In genomic region chrX:12157331-12157930, GRCm38 (mm10) we compare ENCODE assay signal across 8 mouse cellular contexts. TPM values are rescaled to one million over a fixed set of nuclear protein-coding genes. Genes with fewer than 3 reads are reported as not detected.
DNase-seq lines count a peak whose midpoint lies in the region; ATAC-seq and TF ChIP-seq lines count a peak whose summit lies in the region.

No protein-coding gene starts in this region.

- in situ Hi-C loops in CH12.LX (cut with MboI; ENCODE audit: low pct_ligation_motif_present, low pct_unique_long_range_greater_than_20kb, low sequenced_read_pairs) = no loop called here

- TF ChIP-seq EP300 in CH12.LX (IDR thresholded peaks at IDR 0.05; ENCODE audit: low read length) = no peak

- peak overlapping the region; percentile 63; the same call in 1 of the 2 replicates for H3K4me2 ChIP-seq in CH12.LX (ENCODE audit: insufficient read depth, low read depth, poor library complexity, severe bottlenecking)
- H3K4me2 ChIP-seq in forebrain, embryonic 15.5 days (replicated peaks) = peak overlapping the region; percentile 56; the same call in 1 of the 2 replicates
- peak overlapping the region; percentile 61 for H3K4me2 ChIP-seq in limb, embryonic 14.5 days (replicated peaks; ENCODE audit: low read depth, low read length, severe bottlenecking)
- H3K4me2 ChIP-seq in midbrain, embryonic 16.5 days (ENCODE audit: low read length) = peak overlapping the region; percentile 63; the same call in 1 of the 2 replicates

- H3K9me3 ChIP-seq in CH12.LX (replicated peaks; ENCODE audit: low read length) = peaks cover 4% of the 10 kb centered on the region
- H3K9me3 ChIP-seq in forebrain, embryonic 15.5 days = no peaks in the 10 kb centered on the region
- H3K9me3 ChIP-seq in hindbrain, embryonic 10.5 days = no peaks in the 10 kb centered on the region
- no peaks in the 10 kb centered on the region for H3K9me3 ChIP-seq in limb, embryonic 14.5 days (ENCODE audit: control insufficient read depth, low read length)
- H3K9me3 ChIP-seq in midbrain, embryonic 16.5 days (replicated peaks; ENCODE audit: control insufficient read depth, low read length, poor library complexity, severe bottlenecking) = no peaks in the 10 kb centered on the region

- peak overlapping the region in 1 of 3 experiments; percentile 75 for H3K4me3 ChIP-seq in CH12.LX (replicated peaks in 1 of 3; ENCODE audit: low read depth in 2 of 3, low read length in 2 of 3, poor library complexity in 1 of 3)
- no peak overlapping the region for H3K4me3 ChIP-seq in forebrain, embryonic 15.5 days
- peak overlapping the region; percentile 58 for H3K4me3 ChIP-seq in hindbrain, embryonic 10.5 days
- peak overlapping the region; percentile 47 for H3K4me3 ChIP-seq in limb, embryonic 14.5 days (replicated peaks; ENCODE audit: low read length)
- no peak overlapping the region for H3K4me3 ChIP-seq in midbrain, embryonic 16.5 days (ENCODE audit: low read depth, low read length)

- TF ChIP-seq CTCF in CH12.LX (conservative IDR thresholded peaks at IDR 0.05 in 1 of 2, IDR thresholded peaks at IDR 0.05 in 1 of 2; ENCODE audit: low read depth in 2 of 2, low read length in 2 of 2) = peak in 1 of 2 experiments; percentile 12; a peak in 1 of 4 replicates

- no peaks in the 10 kb centered on the region for H3K27me3 ChIP-seq in CH12.LX (replicated peaks)
- H3K27me3 ChIP-seq in forebrain, embryonic 15.5 days = peaks cover 26% of the 10 kb centered on the region
- H3K27me3 ChIP-seq in hindbrain, embryonic 10.5 days (ENCODE audit: insufficient read depth, poor library complexity, severe bottlenecking) = peaks cover 85% of the 10 kb centered on the region
- H3K27me3 ChIP-seq in limb, embryonic 14.5 days (ENCODE audit: control insufficient read depth, insufficient read depth, low read length) = peaks cover 26% of the 10 kb centered on the region
- H3K27me3 ChIP-seq in midbrain, embryonic 16.5 days (ENCODE audit: control insufficient read depth, insufficient read depth, low read depth, low read length) = peaks cover 34% of the 10 kb centered on the region

- no peaks in the 10 kb centered on the region for H3K79me2 ChIP-seq in CH12.LX (replicated peaks; ENCODE audit: control insufficient read depth, extremely low read depth, insufficient read depth, poor library complexity, severe bottlenecking)

- peak overlapping the region; percentile 90; the same call in 1 of the 2 replicates for H3K9ac ChIP-seq in CH12.LX (ENCODE audit: insufficient read depth, low read depth)
- no peak overlapping the region for H3K9ac ChIP-seq in forebrain, embryonic 15.5 days (replicated peaks)
- no peak overlapping the region for H3K9ac ChIP-seq in limb, embryonic 14.5 days (ENCODE audit: low read depth, low read length, severe bottlenecking)
- H3K9ac ChIP-seq in midbrain, embryonic 16.5 days (ENCODE audit: low read depth, low read length) = no peak overlapping the region

- no peak for TF ChIP-seq POLR2A in CH12.LX (IDR thresholded peaks at IDR 0.05; ENCODE audit: low read depth, low read length)
- no peak for TF ChIP-seq POLR2A in limb, embryonic 14.5 days (IDR thresholded peaks at IDR 0.05; ENCODE audit: borderline replicate concordance, extremely low read depth, insufficient read depth, insufficient read length)

- H3K27ac ChIP-seq in CH12.LX (ENCODE audit: insufficient read depth, low read depth) = peak overlapping the region; percentile 27; the same call in 1 of the 2 replicates
- no peak overlapping the region for H3K27ac ChIP-seq in forebrain, embryonic 15.5 days (replicated peaks)
- H3K27ac ChIP-seq in hindbrain, embryonic 10.5 days = 0 out of 2 replicates have a peak overlapping the region, but pooled peaks have one; percentile 40
- H3K27ac ChIP-seq in limb, embryonic 14.5 days (replicated peaks; ENCODE audit: low read depth, low read length) = no peak overlapping the region
- H3K27ac ChIP-seq in midbrain, embryonic 16.5 days (ENCODE audit: low read length) = no peak overlapping the region

- dilution Hi-C loops in CH12.LX (cut with MboI; ENCODE audit: extremely low pct_ligation_motif_present, extremely low pct_unique_long_range_greater_than_20kb, low sequenced_read_pairs) = no loop called here

- DNase-seq in CH12.LX (ENCODE audit: extremely low read depth) (no peak), R1 (ENCODE audit: low read depth, low spot score) (peak; percentile 59), adipocyte (ENCODE audit: low spot score) (no peak)
- DNase-seq in hindbrain, embryonic 10.5 days (ENCODE audit: low spot score) = peak; percentile 63
- peak; percentile 24 for DNase-seq in limb, embryonic 14.5 days (ENCODE audit: low spot score)
- DNase-seq in cerebellum, adult 11 months = no peak

- H3K4me1 ChIP-seq in CH12.LX (ENCODE audit: control insufficient read depth in 1 of 2, insufficient read depth in 2 of 2) = peaks cover 0 to 11% of the 10 kb centered on the region in 2 experiments; a peak in 3 of 4 replicates
- H3K4me1 ChIP-seq in forebrain, embryonic 15.5 days = peaks cover 32% of the 10 kb centered on the region
- peaks cover 61% of the 10 kb centered on the region for H3K4me1 ChIP-seq in hindbrain, embryonic 10.5 days (replicated peaks)
- peaks cover 15% of the 10 kb centered on the region; the same call in 1 of the 2 replicates for H3K4me1 ChIP-seq in limb, embryonic 14.5 days (ENCODE audit: control insufficient read depth, insufficient read depth, low read length)
- peaks cover 5% of the 10 kb centered on the region for H3K4me1 ChIP-seq in midbrain, embryonic 16.5 days (ENCODE audit: control insufficient read depth, insufficient read depth, low read length)

- 6% methylated on average over 25 of the region's 25 CpGs for WGBS in forebrain, embryonic 15.5 days
- 4% methylated on average over 25 of the region's 25 CpGs for WGBS in hindbrain, embryonic 10.5 days
- 7% methylated on average over 25 of the region's 25 CpGs for WGBS in limb, embryonic 14.5 days
- WGBS in midbrain, embryonic 16.5 days = 5% methylated on average over 25 of the region's 25 CpGs

- TF ChIP-seq RAD21 in CH12.LX (IDR thresholded peaks at IDR 0.05; ENCODE audit: low read depth, low read length) = peak; percentile 22

- H3K36me3 ChIP-seq in CH12.LX (replicated peaks in 1 of 2; ENCODE audit: control insufficient read depth in 1 of 2, insufficient read depth in 1 of 2, low read length in 1 of 2) = no peaks in the 10 kb centered on the region
- H3K36me3 ChIP-seq in forebrain, embryonic 15.5 days = no peaks in the 10 kb centered on the region
- no peaks in the 10 kb centered on the region for H3K36me3 ChIP-seq in hindbrain, embryonic 10.5 days
- no peaks in the 10 kb centered on the region for H3K36me3 ChIP-seq in limb, embryonic 14.5 days (ENCODE audit: control insufficient read depth, insufficient read depth, low read length)
- H3K36me3 ChIP-seq in midbrain, embryonic 16.5 days (ENCODE audit: control insufficient read depth, insufficient read depth, low read length) = no peaks in the 10 kb centered on the region

- no peak for ATAC-seq in forebrain, embryonic 15.5 days (replicated peaks)
- no peak for ATAC-seq in limb, embryonic 14.5 days (ENCODE audit: low FRiP score, low read depth)
- no peak for ATAC-seq in midbrain, embryonic 16.5 days

TF ChIP-seq in CH12.LX, 34 proteins besides CTCF, POLR2A, EP300 and RAD21:
- TF ChIP-seq MXI1 (IDR thresholded peaks at IDR 0.05; ENCODE audit: low read depth, low read length) = peak; percentile 68
- no peak for TF ChIP-seq USF1 (IDR thresholded peaks at IDR 0.05; ENCODE audit: low read depth, low read length)
- TF ChIP-seq SMC3 (IDR thresholded peaks at IDR 0.05; ENCODE audit: low read depth, low read length) = peak; percentile 42
- TF ChIP-seq MAZ (IDR thresholded peaks at IDR 0.05; ENCODE audit: low read depth, low read length) = no peak
- peak; percentile 27; the same call in 1 of the 2 replicates for TF ChIP-seq BHLHE40 (IDR thresholded peaks at IDR 0.05; ENCODE audit: low read depth, low read length)
TF ChIP-seq in CH12.LX: peak in this region for 3.

RNA-seq across cellular contexts. Expression of gene Bcor, which starts 2.7 kb away (rescaled TPM):
- total RNA-seq in CH12.LX (2012; rRNA removed) = 40.0 and 41.1 TPM in 2 replicates
- total RNA-seq in CH12.LX (2014; rRNA removed) = 14.3 and 14.6 TPM in 2 replicates
- polyA plus RNA-seq in CH12.LX (2012; ENCODE audit: insufficient read length, low read depth) = 29.6 and 33.8 TPM in 2 replicates
- polyA plus RNA-seq in forebrain, embryonic 15.5 days (2015; fragmentation: Nextera tagmentation; extraction: Ambion mirVana) = 18.6 and 18.8 TPM in 2 replicates
- 20.0 and 20.7 TPM in 2 replicates for polyA plus RNA-seq in hindbrain, embryonic 10.5 days (2016; fragmentation: Nextera tagmentation; extraction: Ambion mirVana)
- 20.0 and 22.5 TPM in 2 replicates for polyA plus RNA-seq in limb, embryonic 14.5 days (2012; rRNA removed)
- 17.0 and 18.1 TPM in 2 replicates for polyA plus RNA-seq in limb, embryonic 14.5 days (2014; fragmentation: Nextera tagmentation; extraction: Ambion mirVana)
- 14.7 and 16.8 TPM in 2 replicates for polyA plus RNA-seq in midbrain, embryonic 16.5 days (2015; fragmentation: Nextera tagmentation; extraction: Ambion mirVana)

Comparison
In these comparisons a context has a peak if more than half of its experiments do, and no peak if none do; other contexts are left out.
1. DNase-seq: peak in R1 (single experiment), hindbrain, embryonic 10.5 days (single experiment) and limb, embryonic 14.5 days (single experiment); none in CH12.LX (single experiment), adipocyte (single experiment) and cerebellum, adult 11 months (single experiment).
2. H3K27ac ChIP-seq: peak in CH12.LX (single experiment) and hindbrain, embryonic 10.5 days (single experiment); none in forebrain, embryonic 15.5 days (single experiment), limb, embryonic 14.5 days (single experiment) and midbrain, embryonic 16.5 days (single experiment).
3. H3K4me3 ChIP-seq: peak in hindbrain, embryonic 10.5 days (single experiment) and limb, embryonic 14.5 days (single experiment); none in forebrain, embryonic 15.5 days (single experiment) and midbrain, embryonic 16.5 days (single experiment).
4. Peak in every context shown above with its lines, with median percentiles within 50 percentile points of each other: H3K4me2 ChIP-seq.